Mouse (Mus musculus): ENCODE results near the gene Atg7. TPM values are rescaled to one million over a fixed set of nuclear protein-coding genes. Genes with fewer than 3 reads are reported as not detected.
"Not testable (repeated sequence)": the region's sequence is repeated elsewhere in the genome, so short reads cannot be mapped to it uniquely, and the experiment has no call there.

Gene Atg7
- polyA plus RNA-seq, 1 experiment = 43.3 TPM

DNA sequence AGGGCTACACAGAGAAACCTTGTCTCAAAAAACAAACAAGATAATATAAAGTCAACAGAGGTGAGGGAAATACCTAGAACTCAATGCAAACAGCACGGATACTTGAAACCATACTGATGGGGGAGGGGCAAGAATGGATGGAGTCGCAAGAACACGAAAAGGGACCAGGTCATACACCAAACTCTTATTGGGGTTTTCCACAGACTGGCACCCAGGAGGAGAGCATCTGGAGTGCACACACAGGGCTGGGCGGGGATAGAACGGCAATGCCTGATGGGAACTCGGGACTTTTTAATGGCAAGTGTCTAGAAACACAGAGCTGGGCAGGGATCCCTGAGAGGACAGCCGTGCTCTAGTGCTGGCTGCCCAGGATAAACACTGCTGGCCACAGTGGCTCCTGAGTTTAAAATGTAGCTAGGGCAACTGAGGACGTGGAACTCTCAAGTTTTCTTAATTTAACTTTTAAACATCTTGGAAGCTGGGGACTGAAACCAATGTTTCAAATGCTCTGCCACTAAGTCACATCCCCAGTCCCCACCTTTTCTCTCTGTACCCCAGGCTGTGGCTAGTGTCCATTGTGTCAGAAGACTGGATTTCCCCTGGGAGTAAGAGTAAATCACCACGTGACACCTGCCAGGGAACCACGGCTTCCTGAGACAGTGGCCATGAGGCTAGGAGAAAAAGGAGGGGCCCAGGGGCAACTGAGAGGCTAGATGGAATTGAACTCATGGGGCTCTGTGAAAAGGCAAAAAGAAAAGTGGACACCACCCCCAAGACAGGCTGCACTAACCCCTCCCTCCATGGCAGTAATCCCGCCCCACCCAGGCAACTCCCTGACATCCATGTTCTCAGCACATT, 243.8 kb downstream of the Atg7 start:
- Histone ChIP-seq H3K27ac (ENCODE audit: control insufficient read depth, insufficient read depth, low read depth, low read length, poor library complexity) (no peak overlapping the region), H3K4me1 (ENCODE audit: control insufficient read depth, insufficient read depth, low read length) (peaks cover 8% of the 10 kb centered on the region), H3K4me3 (replicated peaks; ENCODE audit: control insufficient read depth, low read depth, low read length) (no peak overlapping the region)
- WGBS = 68% methylated on average over 11 of the region's 11 CpGs
- TF ChIP-seq CTCF (IDR thresholded peaks at IDR 0.05; ENCODE audit: control insufficient read depth, insufficient read depth, low read length) = no peak
- TF ChIP-seq POLR2A (IDR thresholded peaks at IDR 0.05; ENCODE audit: borderline replicate concordance, control insufficient read depth, low read depth, low read length) = no peak

DNA sequence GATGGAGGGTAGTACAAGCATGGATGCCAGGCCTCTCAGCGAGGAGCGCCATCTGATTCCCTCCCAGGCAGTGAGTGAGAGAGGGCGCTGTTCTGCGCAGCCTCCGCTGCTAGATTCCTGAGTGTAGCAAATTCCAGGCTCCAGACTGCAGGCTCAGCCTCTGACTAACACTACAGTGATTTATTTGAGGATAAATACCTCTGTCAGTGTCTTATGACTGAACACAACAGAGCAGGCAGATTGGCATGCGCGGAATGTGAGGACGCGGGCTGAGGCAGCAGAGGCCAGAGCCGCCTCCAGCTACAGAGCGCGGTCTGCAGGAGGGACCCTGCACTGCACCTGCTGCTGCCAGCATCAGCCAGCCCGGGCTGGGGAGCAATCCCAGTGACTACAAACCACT, 246.0 kb downstream of the Atg7 start:
- 92% methylated on average over 13 of the region's 13 CpGs for WGBS
- no peak overlapping the region for H3K4me3 ChIP-seq (replicated peaks; ENCODE audit: control insufficient read depth, low read depth, low read length)
- no peak overlapping the region for H3K27ac ChIP-seq (ENCODE audit: control insufficient read depth, insufficient read depth, low read depth, low read length, poor library complexity)
- H3K4me1 ChIP-seq (ENCODE audit: control insufficient read depth, insufficient read depth, low read length) = peaks cover 12% of the 10 kb centered on the region
- TF ChIP-seq POLR2A (IDR thresholded peaks at IDR 0.05; ENCODE audit: borderline replicate concordance, control insufficient read depth, low read depth, low read length) = no peak
- TF ChIP-seq CTCF (IDR thresholded peaks at IDR 0.05; ENCODE audit: control insufficient read depth, insufficient read depth, low read length) = no peak

DNA sequence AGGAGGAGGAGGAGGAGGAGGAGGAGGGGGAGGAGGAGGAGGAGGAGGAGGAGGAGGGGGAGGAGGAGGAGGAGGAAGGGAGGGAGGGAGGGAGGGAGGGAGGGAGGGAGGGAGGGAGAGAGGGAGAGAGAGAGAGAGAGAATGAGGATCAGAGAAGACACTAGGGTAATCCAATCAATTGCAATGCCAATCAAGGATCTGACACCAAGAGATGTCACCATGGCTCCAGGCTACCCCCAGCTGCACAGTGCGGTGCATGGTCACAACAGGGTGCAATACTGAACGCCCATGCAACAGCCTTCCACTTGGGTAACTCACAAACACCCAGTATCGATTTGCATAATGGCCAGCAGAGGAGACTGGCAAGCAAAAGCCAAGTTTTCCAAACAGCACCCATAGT, 247.1 kb downstream of the Atg7 start:
- peaks cover 19% of the 10 kb centered on the region for H3K4me1 ChIP-seq (ENCODE audit: control insufficient read depth, insufficient read depth, low read length)
- not testable (repeated sequence) for H3K27ac ChIP-seq (ENCODE audit: control insufficient read depth, insufficient read depth, low read depth, low read length, poor library complexity); H3K4me3 ChIP-seq (replicated peaks; ENCODE audit: control insufficient read depth, low read depth, low read length)
- 41% methylated on average over 3 of the region's 3 CpGs for WGBS

DNA sequence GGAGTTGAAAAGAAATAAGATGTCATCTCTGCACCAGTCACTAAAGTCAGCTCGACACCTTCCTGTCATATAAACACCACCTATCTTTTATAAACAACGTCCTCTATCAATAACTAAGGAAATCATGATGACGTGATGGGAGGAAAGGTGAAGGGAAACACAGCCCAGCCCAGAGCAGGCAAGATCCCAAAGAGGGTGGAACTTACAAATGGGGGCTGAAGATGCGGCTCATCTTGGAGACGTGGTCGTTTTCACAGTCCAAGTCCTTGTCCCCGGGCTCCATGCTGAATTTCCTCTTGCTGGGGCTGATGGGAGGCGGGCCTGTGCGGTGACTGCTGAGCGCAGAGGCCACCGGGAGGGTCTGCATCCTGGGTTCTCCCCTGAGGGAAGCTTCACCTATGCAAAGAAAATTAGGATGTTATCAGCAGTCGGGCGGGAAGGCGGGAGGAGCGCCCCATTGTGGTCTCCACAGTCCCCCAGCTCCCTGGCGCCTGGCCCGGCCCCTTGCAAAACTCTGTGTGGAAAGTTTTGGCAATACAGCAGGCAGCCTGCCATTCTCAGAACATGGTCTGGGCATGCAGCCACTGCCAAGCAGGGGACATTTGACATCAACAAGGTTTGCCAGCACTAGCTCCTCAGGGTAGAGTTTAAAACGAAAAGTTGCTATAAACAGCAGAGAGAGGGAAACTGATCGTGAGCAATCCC, 247.7 kb downstream of the Atg7 start:
- Histone ChIP-seq H3K4me3 (replicated peaks; ENCODE audit: control insufficient read depth, low read depth, low read length) (no peak overlapping the region), H3K4me1 (ENCODE audit: control insufficient read depth, insufficient read depth, low read length) (peaks cover 23% of the 10 kb centered on the region), H3K27ac (ENCODE audit: control insufficient read depth, insufficient read depth, low read depth, low read length, poor library complexity) (peak overlapping the region; percentile 66)
- WGBS = 39% methylated on average over 19 of the region's 19 CpGs
- no peak for TF ChIP-seq CTCF (IDR thresholded peaks at IDR 0.05; ENCODE audit: control insufficient read depth, insufficient read depth, low read length)
- TF ChIP-seq POLR2A (IDR thresholded peaks at IDR 0.05; ENCODE audit: borderline replicate concordance, control insufficient read depth, low read depth, low read length) = no peak

DNA sequence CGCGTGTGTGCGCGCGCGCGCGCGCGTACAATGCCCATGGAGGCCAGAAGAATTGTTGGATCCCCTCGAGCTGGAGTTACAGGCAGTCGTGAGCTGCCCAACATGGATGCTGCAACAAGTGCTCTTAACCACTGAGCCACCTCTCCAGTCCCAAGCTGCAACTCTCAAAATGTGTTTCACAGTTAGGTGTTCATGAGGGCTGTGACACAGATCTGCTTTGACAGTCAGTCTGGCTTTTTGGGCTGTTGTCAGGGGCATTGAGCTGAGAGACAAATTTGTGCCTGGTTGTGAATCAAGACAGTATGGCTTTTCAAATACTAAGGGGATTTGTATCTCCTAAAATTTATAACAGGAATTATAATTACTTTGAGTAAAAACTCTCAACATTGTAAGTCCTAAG, 248.4 kb downstream of the Atg7 start:
- Histone ChIP-seq H3K27ac (ENCODE audit: control insufficient read depth, insufficient read depth, low read depth, low read length, poor library complexity) (peak overlapping the region; percentile 40), H3K4me1 (ENCODE audit: control insufficient read depth, insufficient read depth, low read length) (peaks cover 20% of the 10 kb centered on the region)
- 86% methylated on average over 12 of the region's 12 CpGs for WGBS

DNA sequence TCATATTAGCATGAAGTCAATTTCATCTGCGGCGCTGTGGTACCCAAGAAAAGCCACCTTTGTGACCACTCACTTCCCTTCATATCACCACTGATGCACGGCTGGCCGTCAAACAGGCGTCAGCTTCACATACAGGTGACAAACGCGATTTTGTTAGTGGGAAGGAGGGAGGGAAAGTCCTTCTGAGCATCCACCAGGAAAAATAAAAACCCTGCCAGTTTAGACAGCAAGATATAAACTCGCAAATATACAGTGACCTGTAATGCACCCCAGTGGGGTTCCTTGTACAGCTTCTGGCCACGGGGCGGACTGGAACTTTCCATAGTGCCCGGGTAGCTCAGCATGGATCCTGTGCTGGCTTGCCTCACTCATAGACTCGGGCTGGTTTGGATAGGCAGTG, 248.9 kb downstream of the Atg7 start:
- Histone ChIP-seq H3K27ac (ENCODE audit: control insufficient read depth, insufficient read depth, low read depth, low read length, poor library complexity) (no peak overlapping the region), H3K4me1 (ENCODE audit: control insufficient read depth, insufficient read depth, low read length) (peaks cover 20% of the 10 kb centered on the region), H3K4me3 (replicated peaks; ENCODE audit: control insufficient read depth, low read depth, low read length) (no peak overlapping the region)
- TF ChIP-seq POLR2A (IDR thresholded peaks at IDR 0.05; ENCODE audit: borderline replicate concordance, control insufficient read depth, low read depth, low read length) (no peak), CTCF (IDR thresholded peaks at IDR 0.05; ENCODE audit: control insufficient read depth, insufficient read depth, low read length) (no peak)
- 35% methylated on average over 12 of the region's 12 CpGs for WGBS

More for the DNA sequence above, 248.4 kb downstream of the Atg7 start:
- TF ChIP-seq POLR2A (IDR thresholded peaks at IDR 0.05; ENCODE audit: borderline replicate concordance, control insufficient read depth, low read depth, low read length) = no peak
- TF ChIP-seq CTCF (IDR thresholded peaks at IDR 0.05; ENCODE audit: control insufficient read depth, insufficient read depth, low read length) = no peak
- H3K4me3 ChIP-seq (replicated peaks; ENCODE audit: control insufficient read depth, low read depth, low read length) = no peak overlapping the region

DNA sequence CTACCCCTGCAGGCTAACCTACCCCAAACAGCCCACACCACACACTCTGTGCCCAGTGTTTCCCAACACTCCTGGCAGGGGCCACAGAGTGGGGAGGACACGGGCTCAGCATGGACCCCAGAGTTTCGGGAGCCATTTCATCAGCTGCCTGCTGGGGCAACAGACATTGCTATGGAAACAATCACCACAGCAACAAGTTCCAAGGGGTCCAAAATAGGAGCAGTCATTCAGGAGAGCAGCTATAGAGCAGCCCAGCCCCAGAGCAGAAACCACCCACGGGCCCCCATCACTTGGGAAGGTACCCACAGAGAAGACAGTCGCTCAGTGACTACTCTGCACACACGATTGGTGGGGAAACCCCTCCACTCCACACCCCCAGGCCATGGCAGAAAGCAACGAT, 249.5 kb downstream of the Atg7 start:
- TF ChIP-seq POLR2A (IDR thresholded peaks at IDR 0.05; ENCODE audit: borderline replicate concordance, control insufficient read depth, low read depth, low read length) (no peak), CTCF (IDR thresholded peaks at IDR 0.05; ENCODE audit: control insufficient read depth, insufficient read depth, low read length) (no peak)
- Histone ChIP-seq H3K4me3 (replicated peaks; ENCODE audit: control insufficient read depth, low read depth, low read length) (no peak overlapping the region), H3K4me1 (ENCODE audit: control insufficient read depth, insufficient read depth, low read length) (peaks cover 20% of the 10 kb centered on the region), H3K27ac (ENCODE audit: control insufficient read depth, insufficient read depth, low read depth, low read length, poor library complexity) (no peak overlapping the region)
- WGBS = 25% methylated on average over 6 of the region's 6 CpGs

DNA sequence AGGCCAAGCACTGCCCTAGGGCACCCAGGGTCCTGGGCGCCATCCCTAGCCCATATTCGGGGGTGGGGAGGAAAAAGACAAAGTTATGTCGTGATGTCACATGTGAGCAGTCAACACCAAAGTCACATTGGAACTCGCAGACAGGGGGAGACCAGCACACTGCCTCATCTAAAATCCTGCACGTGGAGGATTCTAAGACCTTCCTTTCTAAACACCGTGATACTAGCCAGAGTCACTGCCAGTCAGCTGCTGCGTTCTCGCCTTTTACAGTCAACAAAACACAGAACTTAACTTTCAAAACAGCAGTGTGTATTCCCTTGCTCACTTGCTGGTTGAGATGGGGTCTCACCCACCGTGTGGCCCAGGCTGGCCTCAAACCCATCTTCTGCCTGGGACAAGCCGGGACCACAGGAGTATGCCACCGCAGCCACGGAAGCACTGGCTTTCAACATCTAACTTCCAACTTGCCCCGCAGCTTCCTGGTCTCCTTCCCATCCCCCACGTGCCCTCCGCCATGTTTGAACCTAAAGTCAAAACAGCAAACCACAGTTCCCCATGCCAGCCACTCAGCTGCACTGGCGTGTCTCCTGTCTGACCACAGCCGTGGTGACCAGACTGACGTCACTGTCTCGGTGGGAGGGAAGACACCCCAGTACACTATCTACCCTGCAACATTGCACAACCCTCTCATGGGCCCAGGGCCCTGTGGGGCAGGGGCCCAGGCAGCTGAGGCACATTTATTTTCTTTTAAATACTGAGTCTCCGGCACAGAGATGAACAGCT, 250.7 kb downstream of the Atg7 start:
- H3K4me1 ChIP-seq (ENCODE audit: control insufficient read depth, insufficient read depth, low read length) = peaks cover 21% of the 10 kb centered on the region
- peak; percentile 33; the same call in 1 of the 2 replicates for TF ChIP-seq POLR2A (IDR thresholded peaks at IDR 0.05; ENCODE audit: borderline replicate concordance, control insufficient read depth, low read depth, low read length)
- TF ChIP-seq CTCF (IDR thresholded peaks at IDR 0.05; ENCODE audit: control insufficient read depth, insufficient read depth, low read length) = peak; percentile 26; the same call in 1 of the 2 replicates
- peak overlapping the region; percentile 87 for H3K27ac ChIP-seq (ENCODE audit: control insufficient read depth, insufficient read depth, low read depth, low read length, poor library complexity)
- peak overlapping the region; percentile 45 for H3K4me3 ChIP-seq (replicated peaks; ENCODE audit: control insufficient read depth, low read depth, low read length)
- 11% methylated on average over 20 of the region's 20 CpGs for WGBS
